Mouse (Mus musculus): Measurements from ENCODE around the gene Mfsd4a. TPM values are rescaled to one million over a fixed set of nuclear protein-coding genes. Genes with fewer than 3 reads are reported as not detected.

The Mfsd4a gene
- 115 TPM for polyA plus RNA-seq (2014; fragmentation: Illumina TruSeq; extraction: RNeasy Lipid Tissue Mini Kit (QIAGEN cat#74804); ENCODE audit: low read depth, low replicate concordance)

DNA sequence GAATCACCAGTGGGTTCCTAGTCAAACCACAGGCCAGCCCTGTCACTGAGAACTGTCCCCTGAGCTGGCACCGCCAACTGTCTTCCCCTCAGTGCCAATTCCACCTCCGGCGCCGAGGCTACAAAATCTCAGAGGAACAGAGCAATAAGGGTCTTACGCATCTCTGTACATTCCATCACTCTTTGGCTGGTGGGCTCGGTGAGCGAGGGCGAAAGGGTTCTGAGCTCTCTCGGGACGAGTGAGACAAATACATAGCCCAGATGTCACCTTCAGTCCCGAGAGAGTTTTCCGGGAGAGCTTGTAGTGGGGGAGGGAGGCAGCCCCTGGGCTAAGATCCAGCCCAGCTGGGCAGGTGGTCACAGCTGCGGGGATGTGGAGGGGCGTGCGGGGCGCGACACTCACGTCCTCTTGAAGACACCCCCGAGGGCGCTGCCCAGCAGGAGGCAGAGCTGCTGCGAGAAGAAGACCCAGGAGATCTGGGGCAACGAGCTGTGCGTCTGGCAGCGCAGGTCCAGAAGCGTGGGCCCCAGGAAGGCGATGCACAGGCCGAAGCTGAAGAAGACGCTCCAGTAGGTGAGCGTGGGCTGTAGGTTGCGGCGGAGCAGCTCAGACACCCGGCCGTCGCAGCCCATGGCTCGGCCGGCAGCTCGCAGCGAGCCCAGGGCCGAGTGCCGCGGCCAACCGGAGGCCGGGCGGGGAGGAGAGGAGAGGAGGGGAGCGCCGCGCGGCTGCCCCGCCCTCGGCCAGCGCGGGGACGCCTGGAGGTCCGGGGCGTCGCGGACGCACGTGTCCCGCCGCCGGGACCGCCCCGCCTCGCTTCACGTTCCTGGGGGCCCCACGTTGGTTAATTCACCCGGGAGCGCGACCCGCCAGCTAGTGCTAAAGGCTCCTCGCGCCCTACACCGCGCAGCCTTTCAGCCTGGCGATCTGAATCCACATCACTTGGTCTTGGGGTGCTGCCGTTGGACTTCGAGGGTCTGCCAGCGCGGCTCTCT lies at the start of gene Mfsd4a:
Gene Mfsd4a (minus strand): TSS at position 802 of the 995 bp plus-strand sequence.

DNA sequence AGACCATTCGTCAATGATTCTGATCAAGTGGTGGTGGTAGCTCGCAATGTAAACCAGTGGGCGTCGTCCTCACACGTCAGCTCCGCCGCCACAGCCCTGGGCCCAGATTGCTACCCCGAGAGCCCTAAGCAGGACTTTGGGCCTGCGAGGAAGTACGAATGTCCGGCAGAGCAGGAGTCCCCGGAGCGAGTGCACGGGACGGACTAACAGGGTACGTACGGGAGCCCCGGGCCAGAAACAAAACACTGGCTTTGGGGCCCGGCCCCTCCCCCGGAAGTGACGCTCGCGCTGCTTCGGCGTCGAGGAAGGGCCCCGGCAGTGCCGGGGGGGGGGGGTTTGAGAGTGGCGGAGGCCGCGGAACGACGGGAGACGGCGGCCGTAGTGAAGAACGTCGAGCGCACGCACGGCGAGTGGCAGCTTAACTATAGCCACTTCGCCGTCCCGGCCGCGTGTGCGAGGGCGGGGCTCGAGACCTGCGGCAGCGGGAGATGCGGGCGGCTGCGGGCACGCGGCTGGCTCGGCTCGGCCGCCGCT lies 60.5 kb downstream of the Mfsd4a start, which contains the start of gene Elk4:
Gene Elk4 (plus strand): TSS at position 326 of the 534 bp plus-strand sequence.

Other genes with a start within 250 kb of the Mfsd4a start
- 22.7 TPM for gene Slc41a1, start 240.6 kb downstream of the Mfsd4a start, polyA plus RNA-seq (2014; fragmentation: Illumina TruSeq; extraction: RNeasy Lipid Tissue Mini Kit (QIAGEN cat#74804); ENCODE audit: low read depth, low replicate concordance)
- 6.9 TPM for gene Rab29, start 200.8 kb downstream of the Mfsd4a start, polyA plus RNA-seq (2014; fragmentation: Illumina TruSeq; extraction: RNeasy Lipid Tissue Mini Kit (QIAGEN cat#74804); ENCODE audit: low read depth, low replicate concordance)
- gene Nucks1, start 157.5 kb downstream of the Mfsd4a start, polyA plus RNA-seq (2014; fragmentation: Illumina TruSeq; extraction: RNeasy Lipid Tissue Mini Kit (QIAGEN cat#74804); ENCODE audit: low read depth, low replicate concordance): 173 TPM
- 4.0 TPM for gene Slc45a3, start 105.1 kb downstream of the Mfsd4a start, polyA plus RNA-seq (2014; fragmentation: Illumina TruSeq; extraction: RNeasy Lipid Tissue Mini Kit (QIAGEN cat#74804); ENCODE audit: low read depth, low replicate concordance)
- gene Elk4, start 60.5 kb downstream of the Mfsd4a start, polyA plus RNA-seq (2014; fragmentation: Illumina TruSeq; extraction: RNeasy Lipid Tissue Mini Kit (QIAGEN cat#74804); ENCODE audit: low read depth, low replicate concordance): 32.1 TPM
- 0.52 TPM for gene Cdk18, start 71.6 kb upstream of the Mfsd4a start, polyA plus RNA-seq (2014; fragmentation: Illumina TruSeq; extraction: RNeasy Lipid Tissue Mini Kit (QIAGEN cat#74804); ENCODE audit: low read depth, low replicate concordance)
- not detected for gene Lemd1, start 123.4 kb upstream of the Mfsd4a start, polyA plus RNA-seq (2014; fragmentation: Illumina TruSeq; extraction: RNeasy Lipid Tissue Mini Kit (QIAGEN cat#74804); ENCODE audit: low read depth, low replicate concordance)
- gene AC124108.1, start 123.4 kb upstream of the Mfsd4a start, polyA plus RNA-seq (2014; fragmentation: Illumina TruSeq; extraction: RNeasy Lipid Tissue Mini Kit (QIAGEN cat#74804); ENCODE audit: low read depth, low replicate concordance): not detected
- not detected for gene Gm10188, start 161.7 kb upstream of the Mfsd4a start, polyA plus RNA-seq (2014; fragmentation: Illumina TruSeq; extraction: RNeasy Lipid Tissue Mini Kit (QIAGEN cat#74804); ENCODE audit: low read depth, low replicate concordance)
- gene Klhdc8a, start 230.6 kb upstream of the Mfsd4a start, polyA plus RNA-seq (2014; fragmentation: Illumina TruSeq; extraction: RNeasy Lipid Tissue Mini Kit (QIAGEN cat#74804); ENCODE audit: low read depth, low replicate concordance): 36.2 TPM
- 0.93 TPM for gene Nuak2, start 248.1 kb upstream of the Mfsd4a start, polyA plus RNA-seq (2014; fragmentation: Illumina TruSeq; extraction: RNeasy Lipid Tissue Mini Kit (QIAGEN cat#74804); ENCODE audit: low read depth, low replicate concordance)